Mouse (Mus musculus): Measurements from ENCODE around the gene Gm17349. TPM values are rescaled to one million over a fixed set of nuclear protein-coding genes. Genes with fewer than 3 reads are reported as not detected.

Gene Gm17349
- polyA plus RNA-seq, 1 experiment: 3.0 TPM

DNA sequence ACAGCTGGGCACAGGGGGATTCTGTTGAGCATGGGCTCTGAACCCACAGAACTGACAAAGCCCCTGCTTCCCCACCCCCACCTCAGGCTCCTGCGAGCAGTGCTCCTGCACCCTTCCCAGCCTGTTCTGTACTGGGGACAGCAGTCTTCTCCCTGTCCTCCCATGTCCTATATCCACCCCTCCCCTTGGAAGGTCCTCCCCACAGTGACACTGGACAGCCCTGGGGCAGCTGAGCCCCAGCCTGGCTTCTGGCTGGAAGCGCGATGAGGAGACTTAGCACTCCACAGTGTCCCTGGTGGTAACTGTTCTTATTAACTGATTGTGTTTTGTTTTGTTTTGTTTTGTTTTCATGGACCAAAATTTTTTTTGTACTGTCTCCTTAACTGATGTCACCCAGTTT is 8.3 kb upstream of the Gm17349 start:
- Histone ChIP-seq H3K4me3 (ENCODE audit: low read depth, low read length) (no peak overlapping the region), H3K36me3 (ENCODE audit: control insufficient read depth, insufficient read depth, low read length) (peaks cover 48% of the 10 kb centered on the region), H3K4me1 (ENCODE audit: control insufficient read depth, insufficient read depth, insufficient read length, low read length) (peaks cover 18% of the 10 kb centered on the region), H3K27me3 (ENCODE audit: control insufficient read depth, insufficient read depth, low read length) (no peaks in the 10 kb centered on the region), H3K27ac (ENCODE audit: insufficient read depth, low read depth, low read length) (no peak overlapping the region)
- WGBS: 94% methylated on average over 3 of the region's 3 CpGs
- no peak for TF ChIP-seq CTCF (IDR thresholded peaks at IDR 0.05; ENCODE audit: extremely low read depth, insufficient read length, insufficient replicate concordance, low read depth, low read length)
- no peak for TF ChIP-seq POLR2A (IDR thresholded peaks at IDR 0.05; ENCODE audit: low read depth, low read length)

GRCm38 (mm10) chr15:99712666-99713559 is 7.6 kb upstream of the Gm17349 start:
- 65% methylated on average over 13 of the region's 13 CpGs for WGBS

GRCm38 (mm10) chr15:99711491-99711890 is 6.2 kb upstream of the Gm17349 start:
- TF ChIP-seq CTCF (IDR thresholded peaks at IDR 0.05; ENCODE audit: extremely low read depth, insufficient read length, insufficient replicate concordance, low read depth, low read length) (no peak), POLR2A (IDR thresholded peaks at IDR 0.05; ENCODE audit: low read depth, low read length) (no peak)
- Histone ChIP-seq H3K27ac (ENCODE audit: insufficient read depth, low read depth, low read length) (no peak overlapping the region), H3K36me3 (ENCODE audit: control insufficient read depth, insufficient read depth, low read length) (peaks cover 60% of the 10 kb centered on the region), H3K4me1 (ENCODE audit: control insufficient read depth, insufficient read depth, insufficient read length, low read length) (peaks cover 14% of the 10 kb centered on the region), H3K27me3 (ENCODE audit: control insufficient read depth, insufficient read depth, low read length) (no peaks in the 10 kb centered on the region), H3K4me3 (ENCODE audit: low read depth, low read length) (no peak overlapping the region)
- WGBS: 54% methylated on average over 3 of the region's 3 CpGs

More at GRCm38 (mm10) chr15:99712666-99713559, 7.6 kb upstream of the Gm17349 start:
- H3K4me1 ChIP-seq (ENCODE audit: control insufficient read depth, insufficient read depth, insufficient read length, low read length): peaks cover 18% of the 10 kb centered on the region
- no peak for TF ChIP-seq CTCF (IDR thresholded peaks at IDR 0.05; ENCODE audit: extremely low read depth, insufficient read length, insufficient replicate concordance, low read depth, low read length)
- no peak for TF ChIP-seq POLR2A (IDR thresholded peaks at IDR 0.05; ENCODE audit: low read depth, low read length)
- H3K4me3 ChIP-seq (ENCODE audit: low read depth, low read length): no peak overlapping the region
- H3K27me3 ChIP-seq (ENCODE audit: control insufficient read depth, insufficient read depth, low read length): no peaks in the 10 kb centered on the region
- H3K36me3 ChIP-seq (ENCODE audit: control insufficient read depth, insufficient read depth, low read length): peaks cover 50% of the 10 kb centered on the region
- no peak overlapping the region for H3K27ac ChIP-seq (ENCODE audit: insufficient read depth, low read depth, low read length)

GRCm38 (mm10) chr15:99710221-99711190 is 5.2 kb upstream of the Gm17349 start:
- TF ChIP-seq CTCF (IDR thresholded peaks at IDR 0.05; ENCODE audit: extremely low read depth, insufficient read length, insufficient replicate concordance, low read depth, low read length): no peak
- TF ChIP-seq POLR2A (IDR thresholded peaks at IDR 0.05; ENCODE audit: low read depth, low read length): no peak
- peaks cover 68% of the 10 kb centered on the region for H3K36me3 ChIP-seq (ENCODE audit: control insufficient read depth, insufficient read depth, low read length)

DNA sequence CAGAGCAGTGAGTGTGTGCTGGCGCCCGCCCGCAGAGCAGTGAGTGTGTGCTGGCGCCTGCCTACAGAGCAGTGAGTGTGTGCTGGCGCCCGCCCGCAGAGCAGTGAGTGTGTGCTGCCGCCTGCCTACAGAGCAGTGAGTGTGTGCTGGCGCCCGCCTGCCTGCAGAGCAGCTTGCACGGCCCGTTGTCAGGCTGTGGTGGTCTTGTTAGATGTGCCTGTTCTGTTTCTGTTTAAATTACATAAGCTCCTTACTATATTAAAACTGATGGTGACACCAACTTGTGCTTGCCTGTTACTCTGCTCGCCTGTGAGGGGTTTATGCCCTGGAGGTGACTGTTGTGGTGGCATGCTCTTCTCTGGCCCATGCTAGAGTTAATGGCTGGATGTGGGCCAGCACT is 2.9 kb upstream of the Gm17349 start:
- Histone ChIP-seq H3K4me3 (ENCODE audit: low read depth, low read length) (no peak overlapping the region), H3K36me3 (ENCODE audit: control insufficient read depth, insufficient read depth, low read length) (peaks cover 63% of the 10 kb centered on the region), H3K27ac (ENCODE audit: insufficient read depth, low read depth, low read length) (no peak overlapping the region), H3K27me3 (ENCODE audit: control insufficient read depth, insufficient read depth, low read length) (no peaks in the 10 kb centered on the region), H3K4me1 (ENCODE audit: control insufficient read depth, insufficient read depth, insufficient read length, low read length) (peaks cover 9% of the 10 kb centered on the region)
- WGBS: 97% methylated on average over 13 of the region's 13 CpGs
- TF ChIP-seq POLR2A (IDR thresholded peaks at IDR 0.05; ENCODE audit: low read depth, low read length) (no peak), CTCF (IDR thresholded peaks at IDR 0.05; ENCODE audit: extremely low read depth, insufficient read length, insufficient replicate concordance, low read depth, low read length) (no peak)

More at GRCm38 (mm10) chr15:99710221-99711190, 5.2 kb upstream of the Gm17349 start:
- 89% methylated on average over 10 of the region's 10 CpGs for WGBS
- Histone ChIP-seq H3K27me3 (ENCODE audit: control insufficient read depth, insufficient read depth, low read length) (no peaks in the 10 kb centered on the region), H3K27ac (ENCODE audit: insufficient read depth, low read depth, low read length) (no peak overlapping the region), H3K4me1 (ENCODE audit: control insufficient read depth, insufficient read depth, insufficient read length, low read length) (peaks cover 4% of the 10 kb centered on the region), H3K4me3 (ENCODE audit: low read depth, low read length) (no peak overlapping the region)

DNA sequence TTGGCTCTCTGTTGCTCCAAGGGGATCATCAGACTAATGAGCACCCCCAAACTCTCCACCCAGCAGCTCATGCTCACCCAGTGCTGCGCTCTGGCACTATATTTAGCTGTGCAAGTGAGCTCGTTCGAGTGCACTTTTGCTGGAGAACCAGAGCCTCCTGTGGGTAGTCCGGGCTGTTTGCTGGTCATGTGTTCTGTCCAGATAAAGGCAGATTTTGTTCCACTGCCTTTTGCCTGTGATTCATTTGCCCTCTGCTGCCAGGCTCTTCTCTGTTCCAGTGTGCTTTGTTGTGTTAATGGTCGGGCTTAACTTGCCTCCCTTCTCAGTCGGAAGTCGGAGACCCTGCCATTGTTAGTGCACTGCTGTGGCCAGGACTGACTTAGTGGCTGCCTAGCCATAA is 409 bp downstream of the Gm17349 start:
- Histone ChIP-seq H3K36me3 (ENCODE audit: control insufficient read depth, insufficient read depth, low read length) (peaks cover 33% of the 10 kb centered on the region), H3K4me3 (ENCODE audit: low read depth, low read length) (no peak overlapping the region), H3K4me1 (ENCODE audit: control insufficient read depth, insufficient read depth, insufficient read length, low read length) (peaks cover 21% of the 10 kb centered on the region), H3K27me3 (ENCODE audit: control insufficient read depth, insufficient read depth, low read length) (no peaks in the 10 kb centered on the region), H3K27ac (ENCODE audit: insufficient read depth, low read depth, low read length) (peak overlapping the region; percentile 62; the same call in 1 of the 2 replicates)
- WGBS: 79% methylated on average over 7 of the region's 7 CpGs
- TF ChIP-seq CTCF (IDR thresholded peaks at IDR 0.05; ENCODE audit: extremely low read depth, insufficient read length, insufficient replicate concordance, low read depth, low read length) (no peak), POLR2A (IDR thresholded peaks at IDR 0.05; ENCODE audit: low read depth, low read length) (no peak)

Measured in small intestine, adult 2 months (tissue).